Mouse (Mus musculus) cerebellum, adult 2 months (tissue): Measurements from ENCODE around the gene Ube2l6.

ENCODE experiments used
- CTCF ChIP-seq: fragments of 200-500 bp; IDR thresholded peaks from 2 replicates; pipeline ENCODE4 v1.5.1; 2011; ENCODE audit warnings: low read depth, mild to moderate bottlenecking, control low read depth, low read length, moderate library complexity, borderline replicate concordance; ENCODE audit not compliant: insufficient read depth
- POLR2A ChIP-seq: fragments of 200-500 bp; IDR thresholded peaks from 2 replicates; pipeline ENCODE4 v1.6.1; 2011; ENCODE audit warnings: low read length, control low read depth, borderline replicate concordance; ENCODE audit not compliant: insufficient read depth

DNA sequence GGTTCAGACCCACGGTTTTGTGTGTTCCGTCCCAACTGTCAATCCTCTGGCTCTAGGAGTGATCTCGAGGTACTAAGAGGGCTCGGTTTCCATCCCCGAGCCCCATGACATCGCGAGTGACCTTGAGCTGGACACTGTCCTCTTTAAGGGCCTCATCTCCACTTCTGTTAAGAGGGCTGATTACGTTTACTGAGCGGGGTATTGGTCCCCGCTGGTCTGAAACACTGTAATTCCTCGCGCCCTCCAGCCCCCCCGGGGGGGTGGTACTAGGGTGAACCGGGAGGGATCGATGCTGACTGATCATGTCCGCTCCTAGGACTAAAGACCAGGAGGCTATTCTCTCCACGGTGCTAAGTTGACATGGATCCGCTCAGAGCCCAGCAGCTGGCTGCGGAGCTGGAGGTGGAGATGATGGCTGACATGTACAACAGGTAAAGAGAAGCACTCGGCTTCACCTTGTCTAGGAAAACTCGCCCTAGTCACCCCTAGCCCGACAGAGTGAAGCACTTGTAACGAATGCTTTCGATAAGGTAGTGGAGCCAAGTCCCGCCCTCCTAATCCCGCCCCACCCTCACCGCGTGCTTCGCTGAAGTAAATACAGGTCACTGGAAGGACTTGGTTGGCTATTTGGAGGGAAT, 28.8 kb downstream of the Ube2l6 start:
- TF ChIP-seq CTCF (no peak), POLR2A (no peak)
